Mouse (Mus musculus) kidney, embryonic 14.5 days (tissue): ENCODE data around the gene Tex29. TPM values are rescaled to one million over a fixed set of nuclear protein-coding genes. Genes with fewer than 3 reads are reported as not detected.
"Not testable (repeated sequence)": the region's sequence is repeated elsewhere in the genome, so short reads cannot be mapped to it uniquely, and the experiment has no call there.

Experiments
- ATAC-seq: fragments of 200-750 bp; cut with Nextera tagmentation; 2 replicates; pipeline ENCODE4 v1.8.0; 2017; ENCODE audit warnings: moderate number of reproducible peaks, mild to moderate bottlenecking, moderate TSS enrichment, moderate library complexity; ENCODE audit not compliant: low FRiP score, low TSS enrichment
- H3K27ac ChIP-seq: fragments of 300-500 bp; sonication (generic); 2 replicates; pipeline ENCODE4 v1.5.1; 2014; ENCODE audit warnings: low read depth, mild to moderate bottlenecking, low read length, moderate library complexity, mixed read lengths
- H3K27me3 ChIP-seq: fragments of 300-500 bp; sonication (generic); 2 replicates; pipeline ENCODE4 v1.6.1; 2014; ENCODE audit warnings: mild to moderate bottlenecking, low read length; ENCODE audit not compliant: control insufficient read depth, insufficient read depth
- H3K36me3 ChIP-seq: fragments of 300-500 bp; sonication (generic); 2 replicates; pipeline ENCODE4 v1.6.1; 2014; ENCODE audit warnings: low read length, mixed read lengths; ENCODE audit not compliant: control insufficient read depth, insufficient read depth
- H3K4me1 ChIP-seq: fragments of 300-500 bp; sonication (generic); 2 replicates; pipeline ENCODE4 v1.6.1; 2014; ENCODE audit warnings: low read length, mixed read lengths; ENCODE audit not compliant: control insufficient read depth, insufficient read depth
- H3K4me2 ChIP-seq: fragments of 300-500 bp; sonication (generic); replicated peaks from 2 replicates; pipeline ENCODE4 v1.6.1; 2014; ENCODE audit warnings: low read depth, mild to moderate bottlenecking, low read length
- H3K4me3 ChIP-seq: fragments of 300-500 bp; sonication (generic); 2 replicates; pipeline ENCODE4 v1.5.1; 2014; ENCODE audit warnings: mild to moderate bottlenecking, low read length
- H3K9ac ChIP-seq: fragments of 300-500 bp; sonication (generic); 2 replicates; pipeline ENCODE4 v1.6.1; 2014; ENCODE audit warnings: low read depth, mild to moderate bottlenecking, low read length, moderate library complexity
- H3K9me3 ChIP-seq: fragments of 300-500 bp; sonication (generic); 2 replicates; pipeline ENCODE4 v1.6.1; 2016; ENCODE audit warnings: low read length; ENCODE audit not compliant: control insufficient read depth
- WGBS: fragments of 180-500 bp; shearing (Covaris S2); extraction: QIAGEN DNeasy Blood & Tissue Kit; methylation state at CpG from one replicate; pipeline ENCODE4 v1.1.7; 2014; 5-methylcytosine and 5-hydroxymethylcytosine counted together
- polyA plus RNA-seq: library from polyadenylated mRNA; unstranded; fragments of >200 nt; fragmentation: Nextera tagmentation; extraction: Ambion mirVana; gene quantifications from 2 replicates; pipeline ENCODE4 v1.2.1, GENCODE M21; 2014

Gene Tex29
- polyA plus RNA-seq, 1 experiment from 2014 or later: not detected

GRCm38 (mm10) chr8:11841571-11841970, 1.3 kb downstream of the Tex29 start:
- H3K4me3 ChIP-seq: no peak overlapping the region
- no peaks in the 10 kb centered on the region for H3K9me3 ChIP-seq
- H3K9ac ChIP-seq: no peak overlapping the region
- no peaks in the 10 kb centered on the region for H3K36me3 ChIP-seq
- no peaks in the 10 kb centered on the region for H3K4me1 ChIP-seq
- H3K4me2 ChIP-seq: no peak overlapping the region
- H3K27me3 ChIP-seq: no peaks in the 10 kb centered on the region
- no peak for ATAC-seq
- 43% methylated on average over 8 of the region's 8 CpGs for WGBS
- H3K27ac ChIP-seq: no peak overlapping the region

- Histone ChIP-seq H3K4me1 (no peaks in the 10 kb centered on the region), H3K9ac (no peak overlapping the region), H3K4me3 (no peak overlapping the region), H3K36me3 (no peaks in the 10 kb centered on the region), H3K27me3 (no peaks in the 10 kb centered on the region), H3K9me3 (no peaks in the 10 kb centered on the region), H3K27ac (no peak overlapping the region), H3K4me2 (no peak overlapping the region)
- 71% methylated on average over 8 of the region's 8 CpGs for WGBS
- no peak for ATAC-seq
Measured at GRCm38 (mm10) chr8:11842757-11843156, 2.5 kb downstream of the Tex29 start.

GRCm38 (mm10) chr8:11843677-11844315, 3.5 kb downstream of the Tex29 start:
- Histone ChIP-seq H3K4me3 (no peak overlapping the region), H3K9me3 (no peaks in the 10 kb centered on the region), H3K36me3 (no peaks in the 10 kb centered on the region), H3K27me3 (no peaks in the 10 kb centered on the region), H3K4me2 (no peak overlapping the region), H3K27ac (no peak overlapping the region), H3K9ac (no peak overlapping the region), H3K4me1 (no peaks in the 10 kb centered on the region)
- WGBS: 80% methylated on average over 13 of the region's 13 CpGs
- no peak for ATAC-seq

GRCm38 (mm10) chr8:11844316-11844685, 4.0 kb downstream of the Tex29 start:
- H3K4me2 ChIP-seq: no peak overlapping the region

GRCm38 (mm10) chr8:11846807-11847206, 6.5 kb downstream of the Tex29 start:
- Histone ChIP-seq H3K9ac (no peak overlapping the region), H3K4me3 (no peak overlapping the region), H3K27ac (no peak overlapping the region), H3K4me1 (no peaks in the 10 kb centered on the region), H3K9me3 (no peaks in the 10 kb centered on the region), H3K27me3 (no peaks in the 10 kb centered on the region), H3K36me3 (no peaks in the 10 kb centered on the region), H3K4me2 (no peak overlapping the region)
- WGBS: 92% methylated on average over 6 of the region's 6 CpGs
- no peak for ATAC-seq

More at GRCm38 (mm10) chr8:11844316-11844685, 4.0 kb downstream of the Tex29 start:
- ATAC-seq: no peak
- Histone ChIP-seq H3K36me3 (no peaks in the 10 kb centered on the region), H3K9me3 (no peaks in the 10 kb centered on the region), H3K27ac (no peak overlapping the region), H3K4me1 (no peaks in the 10 kb centered on the region), H3K27me3 (no peaks in the 10 kb centered on the region), H3K9ac (no peak overlapping the region), H3K4me3 (no peak overlapping the region)
- WGBS: 85% methylated on average over 7 of the region's 7 CpGs

GRCm38 (mm10) chr8:11867832-11868231, 27.6 kb downstream of the Tex29 start:
- ATAC-seq: no peak

GRCm38 (mm10) chr8:11874227-11874626, 34.0 kb downstream of the Tex29 start:
- 98% methylated on average over 6 of the region's 6 CpGs for WGBS
- not testable (repeated sequence) for H3K4me1 ChIP-seq, H3K4me3 ChIP-seq, ATAC-seq, H3K9me3 ChIP-seq, H3K36me3 ChIP-seq, H3K4me2 ChIP-seq, H3K27me3 ChIP-seq, H3K27ac ChIP-seq, H3K9ac ChIP-seq

More at GRCm38 (mm10) chr8:11867832-11868231, 27.6 kb downstream of the Tex29 start:
- H3K9ac ChIP-seq: no peak overlapping the region
- H3K9me3 ChIP-seq: peaks cover 3% of the 10 kb centered on the region; the same call in 1 of the 2 replicates
- no peaks in the 10 kb centered on the region for H3K4me1 ChIP-seq
- H3K4me2 ChIP-seq: no peak overlapping the region
- no peaks in the 10 kb centered on the region for H3K36me3 ChIP-seq
- no peak overlapping the region for H3K4me3 ChIP-seq
- H3K27ac ChIP-seq: no peak overlapping the region
- no peaks in the 10 kb centered on the region for H3K27me3 ChIP-seq

- Histone ChIP-seq H3K4me3 (no peak overlapping the region), H3K9ac (no peak overlapping the region), H3K4me1 (no peaks in the 10 kb centered on the region), H3K27ac (no peak overlapping the region), H3K4me2 (no peak overlapping the region), H3K27me3 (no peaks in the 10 kb centered on the region), H3K9me3 (no peaks in the 10 kb centered on the region), H3K36me3 (no peaks in the 10 kb centered on the region)
- ATAC-seq: no peak
- 91% methylated on average over 3 of the region's 3 CpGs for WGBS
Measured at GRCm38 (mm10) chr8:11884646-11885045, 44.4 kb downstream of the Tex29 start.

- 82% methylated on average over 12 of the region's 12 CpGs for WGBS
- Histone ChIP-seq H3K9me3 (no peaks in the 10 kb centered on the region), H3K4me1 (no peaks in the 10 kb centered on the region), H3K9ac (no peak overlapping the region), H3K4me3 (no peak overlapping the region), H3K4me2 (no peak overlapping the region), H3K27me3 (no peaks in the 10 kb centered on the region), H3K27ac (no peak overlapping the region), H3K36me3 (no peaks in the 10 kb centered on the region)
- no peak for ATAC-seq
Measured at GRCm38 (mm10) chr8:11885881-11886699, 45.8 kb downstream of the Tex29 start.
